22 mouse cellular contexts compared by ENCODE assay signal in the genomic region with DNA sequence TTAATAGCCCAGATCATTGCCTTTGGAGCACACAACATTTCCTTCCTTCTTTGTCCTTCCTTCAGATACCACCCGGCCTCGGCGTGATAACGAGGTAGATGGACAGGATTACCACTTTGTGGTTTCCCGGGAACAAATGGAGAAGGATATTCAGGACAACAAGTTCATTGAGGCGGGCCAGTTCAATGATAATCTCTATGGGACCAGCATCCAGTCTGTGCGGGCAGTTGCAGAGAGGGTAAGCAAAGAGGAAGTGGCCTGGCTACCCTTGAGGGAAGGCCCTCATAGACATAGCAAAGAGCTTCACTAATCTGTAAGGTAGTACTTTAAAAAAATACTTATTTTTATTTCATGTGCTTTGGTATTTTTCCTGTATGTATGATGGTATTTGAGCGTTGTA.
"Had no signal": no experiment of that assay in that cellular context is flagged by ENCODE, and none has a peak within 500 bp of the region (broad histone marks: within the 10 kb centered on the region; RNA-seq: fewer than 3 reads in every experiment).

No protein-coding gene starts in this region.

- H3K27ac ChIP-seq: lung, embryonic 15.5 days; macrophage; midbrain, embryonic 10.5 days; midbrain, embryonic 12.5 days; neural tube, embryonic 13.5 days; neural tube, embryonic 15.5 days had no signal

- H3K4me1 ChIP-seq: lung, embryonic 15.5 days; midbrain, embryonic 10.5 days; midbrain, embryonic 12.5 days; neural tube, embryonic 13.5 days; neural tube, embryonic 15.5 days had no signal

- DNase-seq: liver, postnatal 0 days; lung, adult 2 months; lung, postnatal 14 days; lung, postnatal 36 days; midbrain, embryonic 14.5 days; retina, postnatal 1 day; right cerebral cortex, adult 18-20 months; right cerebral cortex, postnatal 25 days; right cerebral cortex, postnatal 4 days; spleen, adult 18-20 months; thymus, adult 18-20 months; thymus, postnatal 14 days; thymus, postnatal 4 days had no signal

- H3K27me3 ChIP-seq: lung, embryonic 15.5 days; neural tube, embryonic 13.5 days; neural tube, embryonic 15.5 days had no signal

- H3K4me3 ChIP-seq: lung, embryonic 15.5 days; midbrain, embryonic 10.5 days; midbrain, embryonic 12.5 days; myocyte; neural tube, embryonic 13.5 days; neural tube, embryonic 15.5 days had no signal

- H3K9ac ChIP-seq: liver, postnatal 0 days; lung, embryonic 15.5 days; midbrain, embryonic 12.5 days; neural tube, embryonic 13.5 days; neural tube, embryonic 15.5 days had no signal

- H3K9me3 ChIP-seq: lung, embryonic 15.5 days; midbrain, embryonic 10.5 days; midbrain, embryonic 12.5 days; neural tube, embryonic 13.5 days; neural tube, embryonic 15.5 days had no signal

- ATAC-seq: liver, postnatal 0 days; lung, postnatal 0 days; midbrain, embryonic 16.5 days had no signal
